Mouse (Mus musculus) gastrocnemius, adult 2 months (tissue): ENCODE results near the gene Cfap97d1. TPM values are rescaled to one million over a fixed set of nuclear protein-coding genes. Genes with fewer than 3 reads are reported as not detected.
A peak's percentile ranks its signal among the peaks of the same experiment; 100 is the strongest.
"Not testable (repeated sequence)": the region's sequence is repeated elsewhere in the genome, so short reads cannot be mapped to it uniquely, and the experiment has no call there.

Experiments
- DNase-seq: peaks from one replicate; pipeline ENCODE4 v3.0.0; 2022
- H3K27ac ChIP-seq: fragments of 200-600 bp; 2 replicates; pipeline ENCODE4 v1.8.1; 2022; ENCODE audit warnings: mild to moderate bottlenecking
- H3K4me3 ChIP-seq: fragments of 200-600 bp; 2 replicates; pipeline ENCODE4 v1.8.1; 2022; ENCODE audit warnings: mild to moderate bottlenecking, moderate library complexity
- CTCF ChIP-seq: fragments of 200-600 bp; IDR thresholded peaks from 2 replicates; pipeline ENCODE4 v1.8.1; 2022; ENCODE audit warnings: antibody characterized with exemption, mild to moderate bottlenecking, moderate library complexity
- intact Hi-C: fragments of 180-260 bp; cut with DNase I; formaldehyde crosslinking; loops from one replicate; pipeline ENCODE4 v1.15.1; 2025
- total RNA-seq, 2 experiments: library from RNA; stranded (reverse); gene quantifications; 2 replicates each; pipeline ENCODE4 v1.2.3; 2021

The Cfap97d1 gene
- total RNA-seq, 2 experiments from 2014 or later = not detected

GRCm38 (mm10) chr11:101979140-101979539, 4.9 kb upstream of the Cfap97d1 start:
- TF ChIP-seq CTCF = no peak
- intact Hi-C loops = loop anchor here (10.0 kb wide), 1 partner anchor 164 kb away; no protein-coding TSS in a partner anchor
- Histone ChIP-seq H3K4me3 (no peak overlapping the region), H3K27ac (no peak overlapping the region; the same call in 1 of the 2 replicates)
- DNase-seq = no peak

GRCm38 (mm10) chr11:101980603-101981157, 3.4 kb upstream of the Cfap97d1 start:
- TF ChIP-seq CTCF = no peak
- H3K4me3 ChIP-seq = peak overlapping the region; percentile 90
- H3K27ac ChIP-seq = peak overlapping the region; percentile 99
- DNase-seq = no peak
- intact Hi-C loops = no loop called here

- DNase-seq = peak; percentile 79
- intact Hi-C loops = no loop called here
- H3K4me3 ChIP-seq = peak overlapping the region; percentile 90
- no peak for TF ChIP-seq CTCF
- H3K27ac ChIP-seq = peak overlapping the region; percentile 99
Measured at GRCm38 (mm10) chr11:101981850-101982249, 2.2 kb upstream of the Cfap97d1 start.

DNA sequence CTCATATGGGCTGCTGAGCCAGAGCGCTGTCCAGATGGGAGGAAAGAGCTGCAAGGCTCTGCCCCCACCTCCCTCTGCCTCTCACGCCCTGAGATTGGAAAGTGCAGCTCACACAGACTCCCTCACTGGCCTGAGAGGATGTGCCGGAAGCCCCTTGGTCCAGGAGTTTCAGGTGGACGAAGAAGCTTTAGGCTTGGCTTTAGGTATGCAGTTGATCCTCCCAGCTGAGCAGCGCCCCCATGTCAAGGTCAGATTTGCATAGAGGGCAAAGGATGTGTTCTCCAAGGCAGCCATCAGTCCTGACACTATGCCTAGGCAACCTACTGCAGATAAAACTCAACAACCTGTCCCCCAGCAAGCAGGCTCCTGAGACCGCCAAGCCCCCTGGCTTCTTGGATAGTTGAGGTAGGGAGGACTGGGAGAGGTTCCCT, 1.1 kb upstream of the Cfap97d1 start:
- intact Hi-C loops = no loop called here
- peak; percentile 41 for DNase-seq

DNA sequence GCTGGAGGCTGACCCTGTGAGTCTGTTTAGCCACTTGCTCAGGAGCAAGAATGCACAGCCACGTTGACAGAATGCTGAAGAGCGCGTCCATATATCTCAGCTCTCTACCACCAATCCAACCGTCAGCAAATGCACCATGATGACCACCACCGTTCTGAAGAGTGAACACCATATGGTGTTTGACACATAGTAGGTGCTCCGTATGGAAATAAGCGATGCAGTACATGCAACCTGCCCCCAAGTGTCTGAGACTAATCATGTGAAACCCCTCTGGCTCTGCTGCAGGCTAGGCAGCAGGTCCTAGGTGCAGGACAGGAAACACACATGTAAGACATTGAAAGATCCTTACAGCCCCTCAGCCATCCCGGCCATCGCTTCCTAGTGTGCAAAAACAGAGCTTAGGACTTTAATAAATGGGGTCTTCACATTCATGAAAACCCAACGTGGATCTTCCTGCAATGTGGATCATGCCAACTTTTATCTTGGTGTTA, 603 bp upstream of the Cfap97d1 start:
- Histone ChIP-seq H3K4me3 (peak overlapping the region; percentile 90), H3K27ac (peak overlapping the region; percentile 99)
- intact Hi-C loops = no loop called here
- no peak for TF ChIP-seq CTCF
- DNase-seq = no peak

More for the DNA sequence above, 1.1 kb upstream of the Cfap97d1 start:
- TF ChIP-seq CTCF = no peak
- H3K4me3 ChIP-seq = peak overlapping the region; percentile 90
- H3K27ac ChIP-seq = peak overlapping the region; percentile 99

DNA sequence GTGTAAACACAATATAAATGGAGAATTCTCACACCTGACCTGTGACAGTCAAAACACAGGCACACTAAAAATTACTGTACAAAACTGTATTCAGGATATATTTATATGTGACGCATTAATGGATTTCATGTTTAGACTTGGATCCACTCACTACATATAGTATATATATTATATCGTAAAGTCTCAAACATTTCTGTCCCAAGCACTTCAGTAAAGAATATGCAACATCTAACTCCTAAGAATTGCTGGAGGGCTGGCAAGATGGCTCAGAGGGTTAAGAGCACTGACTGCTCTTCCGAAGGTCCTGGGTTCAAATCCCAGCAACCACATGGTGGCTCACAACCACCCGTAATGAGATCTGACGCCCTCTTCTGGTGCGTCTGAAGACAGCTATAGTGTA, 1.4 kb downstream of the Cfap97d1 start:
- H3K27ac ChIP-seq = peak overlapping the region; percentile 99
- intact Hi-C loops = loop anchor here (5.0 kb wide), 1 partner anchor 152 kb away; no protein-coding TSS in a partner anchor
- not testable (repeated sequence) for DNase-seq, H3K4me3 ChIP-seq

- Histone ChIP-seq H3K27ac (0 out of 2 replicates have a peak overlapping the region, but pooled peaks have one; percentile 4), H3K4me3 (peak overlapping the region; percentile 32)
- intact Hi-C loops = loop anchor here (1.0 to 5.0 kb wide), 2 partner anchors 54 to 151 kb away; no protein-coding TSS in a partner anchor
- TF ChIP-seq CTCF = no peak; the same call in none of the 2 replicates
- peak; percentile 91 for DNase-seq
Measured at GRCm38 (mm10) chr11:101985990-101986389, 1.9 kb downstream of the Cfap97d1 start.

DNA sequence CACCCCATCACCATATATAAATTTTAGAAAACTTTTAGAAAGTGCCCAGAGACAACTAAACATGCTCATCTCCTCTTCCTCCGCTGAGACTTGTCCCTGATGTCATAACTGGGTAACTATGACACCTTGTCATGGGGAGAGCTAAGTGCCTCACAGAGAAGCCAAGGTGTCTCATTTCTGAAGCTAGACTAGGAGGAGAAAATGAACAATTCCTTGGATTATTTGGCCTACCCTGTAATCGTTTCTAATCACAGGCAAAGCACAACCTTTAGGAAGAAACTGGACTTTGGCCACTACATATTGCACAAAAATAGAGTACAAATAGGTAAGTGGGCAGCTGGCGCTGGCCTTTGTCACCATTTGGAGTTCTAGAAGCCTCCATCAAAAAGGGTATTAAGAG, 2.8 kb downstream of the Cfap97d1 start, which contains the start of gene Dusp3:
Dusp3 (minus strand) TSS at position 101 of the 400 bp plus-strand sequence.
- no peak for TF ChIP-seq CTCF
- Histone ChIP-seq H3K27ac (0 out of 2 replicates have a peak within 1 kb of the TSS, but pooled peaks have one; percentile 4), H3K4me3 (peak within 1 kb of the TSS; percentile 32)
- no peak for DNase-seq
- intact Hi-C loops = loop anchor here (1.0 to 5.0 kb wide), 2 partner anchors 53 to 150 kb away; no protein-coding TSS in a partner anchor

DNA sequence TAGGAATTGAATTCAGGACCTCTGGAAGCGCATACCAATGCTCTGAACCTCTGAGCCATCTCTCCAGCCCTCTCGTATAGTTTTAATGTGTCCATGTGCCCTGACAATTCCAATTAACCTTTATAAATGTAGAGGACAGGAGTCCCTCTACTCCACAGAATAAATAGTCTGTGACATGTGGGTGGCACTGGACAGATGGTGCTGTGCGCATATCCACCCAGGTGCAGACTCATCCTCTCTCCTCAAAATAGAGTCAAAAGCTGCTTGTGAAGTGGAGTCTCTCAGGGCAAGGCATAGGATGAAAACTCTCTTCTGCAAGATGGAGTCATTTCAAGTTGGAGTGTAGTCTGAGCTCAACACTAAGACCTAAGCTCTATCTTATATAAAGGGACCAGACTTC, 6.2 kb downstream of the Cfap97d1 start:
- no peak for DNase-seq
- intact Hi-C loops = no loop called here
- no peak overlapping the region for H3K4me3 ChIP-seq
- no peak for TF ChIP-seq CTCF
- no peak overlapping the region for H3K27ac ChIP-seq

DNA sequence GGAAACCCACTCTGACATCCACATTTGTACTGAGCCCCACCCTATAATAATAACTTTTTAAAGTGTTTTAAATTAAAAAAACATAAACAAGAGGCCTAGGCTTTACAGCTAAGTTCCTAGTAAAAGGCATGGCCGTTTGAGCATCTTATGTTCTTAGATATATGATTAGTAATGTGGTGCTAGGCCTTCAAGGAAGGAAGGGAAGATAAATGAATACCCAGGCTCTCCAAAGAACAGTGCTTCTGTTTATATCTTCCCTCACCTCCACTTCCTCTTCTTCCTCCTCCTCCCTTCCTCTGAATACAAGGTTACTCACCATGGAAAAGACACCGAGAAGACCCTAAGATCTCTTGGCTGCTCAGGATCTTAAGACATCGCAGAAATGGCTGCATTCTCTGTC, 7.7 kb downstream of the Cfap97d1 start:
- no peak for DNase-seq
- TF ChIP-seq CTCF = no peak
- no peak overlapping the region for H3K27ac ChIP-seq
- no peak overlapping the region for H3K4me3 ChIP-seq
- intact Hi-C loops = no loop called here

GRCm38 (mm10) chr11:101992411-101992810, 8.3 kb downstream of the Cfap97d1 start:
- no peak overlapping the region for H3K27ac ChIP-seq
- TF ChIP-seq CTCF = no peak
- DNase-seq = no peak
- no peak overlapping the region for H3K4me3 ChIP-seq
- intact Hi-C loops = no loop called here

- TF ChIP-seq CTCF = no peak
- no peak for DNase-seq
- peak overlapping the region; percentile 16; the same call in 1 of the 2 replicates for H3K27ac ChIP-seq
- H3K4me3 ChIP-seq = no peak overlapping the region
- intact Hi-C loops = no loop called here
Measured at GRCm38 (mm10) chr11:101994100-101994499, 10.0 kb downstream of the Cfap97d1 start.

DNA sequence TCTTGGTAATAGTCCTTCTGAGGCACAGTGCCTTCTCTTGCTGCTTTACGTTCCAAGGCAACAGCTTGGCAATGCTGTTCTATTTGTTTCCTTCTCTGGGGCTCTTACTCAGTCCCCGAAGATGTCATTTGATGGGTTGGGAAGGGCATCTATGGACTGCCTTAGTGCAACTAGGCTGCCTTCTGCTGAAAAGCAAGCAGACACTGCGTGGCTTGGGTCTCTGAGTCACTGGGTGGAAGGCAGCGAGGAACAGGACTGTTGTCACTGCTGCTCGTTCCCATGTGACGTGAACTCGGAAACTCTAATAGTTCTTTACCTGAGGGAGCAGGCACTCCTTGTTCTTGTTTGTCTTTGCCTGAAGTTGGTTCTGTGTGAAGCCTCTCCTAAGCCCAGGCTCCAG, 11.9 kb downstream of the Cfap97d1 start:
- intact Hi-C loops = no loop called here
- no peak for TF ChIP-seq CTCF
- no peak for DNase-seq
- Histone ChIP-seq H3K27ac (no peak overlapping the region), H3K4me3 (no peak overlapping the region)
